Mouse (Mus musculus) liver, adult 2 months (tissue): ENCODE results near the gene Iqgap3. TPM values are rescaled to one million over a fixed set of nuclear protein-coding genes. Genes with fewer than 3 reads are reported as not detected.

ENCODE experiments used
- DNase-seq: peaks from one replicate; pipeline ENCODE4 v3.0.0-alpha.2; 2011; ENCODE audit warnings: low read depth, low spot score; ENCODE audit errors: extremely low read depth
- H3K27ac ChIP-seq: fragments of 200-500 bp; replicated peaks from 2 replicates; pipeline ENCODE4 v1.5.1; 2012; ENCODE audit warnings: low read depth, mild to moderate bottlenecking, control low read depth, inconsistent platforms, low read length; ENCODE audit not compliant: insufficient read depth
- H3K27me3 ChIP-seq: fragments of 200-500 bp; 2 replicates; pipeline ENCODE4 v1.6.1; 2012; ENCODE audit warnings: mild to moderate bottlenecking, moderate library complexity, low read length, inconsistent platforms; ENCODE audit not compliant: control insufficient read depth, insufficient read depth
- H3K36me3 ChIP-seq: fragments of 200-500 bp; 2 replicates; pipeline ENCODE4 v1.6.1; 2012; ENCODE audit warnings: low read length, inconsistent platforms; ENCODE audit not compliant: control insufficient read depth, insufficient read depth
- H3K4me1 ChIP-seq: fragments of 200-500 bp; 2 replicates; pipeline ENCODE4 v1.6.1; 2011; ENCODE audit warnings: low read length; ENCODE audit not compliant: control insufficient read depth, insufficient read depth
- H3K4me3 ChIP-seq: fragments of 200-500 bp; 2 replicates; pipeline ENCODE4 v1.5.1; 2011; ENCODE audit warnings: low read depth, mild to moderate bottlenecking, control low read depth, low read length, moderate library complexity; ENCODE audit not compliant: insufficient read depth
- H3K79me2 ChIP-seq: fragments of 200-500 bp; 2 replicates; pipeline ENCODE4 v1.6.1; 2012; ENCODE audit warnings: inconsistent platforms, mild to moderate bottlenecking, low read length, moderate library complexity; ENCODE audit not compliant: control insufficient read depth, insufficient read depth
- H3K9ac ChIP-seq: fragments of 200-500 bp; 2 replicates; pipeline ENCODE4 v1.6.1; 2012; ENCODE audit warnings: low read depth, mild to moderate bottlenecking, control low read depth, inconsistent platforms, low read length
- CTCF ChIP-seq: fragments of 200-500 bp; IDR thresholded peaks from 2 replicates; pipeline ENCODE4 v1.5.1; 2011; ENCODE audit warnings: low read depth, low read length, control low read depth
- POLR2A ChIP-seq: fragments of 200-500 bp; IDR thresholded peaks from 2 replicates; pipeline ENCODE4 v1.6.1; 2011; ENCODE audit warnings: low read length, control low read depth; ENCODE audit not compliant: insufficient read depth; ENCODE audit errors: extremely low read depth
- WGBS: fragments of 180-500 bp; shearing (Covaris S2); methylation state at CpG from one replicate; pipeline ENCODE4 v1.1.7; 2018; 5-methylcytosine and 5-hydroxymethylcytosine counted together
- polyA plus RNA-seq: library from polyadenylated mRNA; depleted of rRNA; stranded (reverse); fragments of >200 nt; gene quantifications from 2 replicates; pipeline ENCODE4 v1.2.3, GENCODE M21; 2012
- total RNA-seq: library from RNA; depleted of rRNA; stranded (reverse); fragments of >200 nt; gene quantifications from 2 replicates; pipeline ENCODE4 v1.2.3, GENCODE M21; 2014

Gene Iqgap3
- total and polyA plus RNA-seq, 2 experiments = 0.16 to 0.18 TPM

GRCm38 (mm10) chr3:88156817-88157216 is 75.0 kb downstream of the Iqgap3 start:
- H3K4me3 ChIP-seq = no peak overlapping the region
- H3K79me2 ChIP-seq = peaks cover 40% of the 10 kb centered on the region; the same call in 1 of the 2 replicates
- H3K9ac ChIP-seq = no peak overlapping the region
- H3K27ac ChIP-seq = no peak overlapping the region
- no peaks in the 10 kb centered on the region for H3K27me3 ChIP-seq
- DNase-seq = peak; percentile 58
- H3K36me3 ChIP-seq = peaks cover 45% of the 10 kb centered on the region
- no peak for TF ChIP-seq CTCF
- TF ChIP-seq POLR2A = no peak
- H3K4me1 ChIP-seq = no peaks in the 10 kb centered on the region

- Histone ChIP-seq H3K9ac (no peak overlapping the region), H3K79me2 (peaks cover 34% of the 10 kb centered on the region; the same call in 1 of the 2 replicates), H3K4me1 (no peaks in the 10 kb centered on the region), H3K4me3 (no peak overlapping the region), H3K36me3 (peaks cover 55% of the 10 kb centered on the region), H3K27ac (no peak overlapping the region), H3K27me3 (no peaks in the 10 kb centered on the region)
- WGBS = 68% methylated on average over 23 of the region's 23 CpGs
- peak; percentile 67 for TF ChIP-seq CTCF
- no peak for TF ChIP-seq POLR2A
- no peak for DNase-seq
Measured at GRCm38 (mm10) chr3:88157771-88158597, 76.2 kb downstream of the Iqgap3 start.

- Histone ChIP-seq H3K27ac (no peak overlapping the region), H3K79me2 (peaks cover 26% of the 10 kb centered on the region; the same call in 1 of the 2 replicates), H3K36me3 (peaks cover 62% of the 10 kb centered on the region), H3K27me3 (no peaks in the 10 kb centered on the region), H3K4me1 (no peaks in the 10 kb centered on the region; the same call in 1 of the 2 replicates), H3K4me3 (no peak overlapping the region), H3K9ac (no peak overlapping the region)
- 89% methylated on average over 6 of the region's 6 CpGs for WGBS
- DNase-seq = no peak
- TF ChIP-seq POLR2A (no peak), CTCF (no peak)
Measured at GRCm38 (mm10) chr3:88158991-88159390, 77.2 kb downstream of the Iqgap3 start.

- Histone ChIP-seq H3K9ac (no peak overlapping the region), H3K4me1 (peaks cover 8% of the 10 kb centered on the region), H3K79me2 (peaks cover 15% of the 10 kb centered on the region; the same call in 1 of the 2 replicates), H3K27ac (no peak overlapping the region), H3K36me3 (peaks cover 64% of the 10 kb centered on the region), H3K4me3 (no peak overlapping the region), H3K27me3 (no peaks in the 10 kb centered on the region)
- 79% methylated on average over 6 of the region's 6 CpGs for WGBS
- no peak for DNase-seq
- TF ChIP-seq CTCF = no peak
- TF ChIP-seq POLR2A = no peak
Measured at GRCm38 (mm10) chr3:88160856-88161255, 79.1 kb downstream of the Iqgap3 start.

- Histone ChIP-seq H3K36me3 (peaks cover 54% of the 10 kb centered on the region), H3K79me2 (peaks cover 8% of the 10 kb centered on the region; the same call in 1 of the 2 replicates), H3K4me1 (peaks cover 17% of the 10 kb centered on the region), H3K27ac (no peak overlapping the region), H3K27me3 (no peaks in the 10 kb centered on the region), H3K9ac (no peak overlapping the region), H3K4me3 (no peak overlapping the region)
- TF ChIP-seq CTCF = no peak
- TF ChIP-seq POLR2A = no peak
- DNase-seq = no peak
- WGBS = 52% methylated on average over 8 of the region's 8 CpGs
Measured at GRCm38 (mm10) chr3:88162259-88162658, 80.5 kb downstream of the Iqgap3 start.

- Histone ChIP-seq H3K9ac (no peak overlapping the region), H3K27ac (no peak overlapping the region), H3K79me2 (peaks cover 9% of the 10 kb centered on the region; the same call in 1 of the 2 replicates), H3K27me3 (no peaks in the 10 kb centered on the region), H3K4me3 (no peak overlapping the region), H3K4me1 (peaks cover 17% of the 10 kb centered on the region), H3K36me3 (peaks cover 58% of the 10 kb centered on the region)
- no peak for DNase-seq
- TF ChIP-seq CTCF = no peak
- TF ChIP-seq POLR2A = no peak
- 91% methylated on average over 4 of the region's 4 CpGs for WGBS
Measured at GRCm38 (mm10) chr3:88162811-88163210, 81.0 kb downstream of the Iqgap3 start.
